Mouse (Mus musculus) ES-E14 (cell line): ENCODE measurements around the gene Nanos2.

Source experiments
- MAFK ChIP-seq: IDR thresholded peaks from 2 replicates; pipeline ENCODE4 v1.6.1; 2014; ENCODE audit warnings: mild to moderate bottlenecking, low read depth, low read length, inconsistent platforms; ENCODE audit not compliant: insufficient read depth
- ZC3H11A ChIP-seq: IDR thresholded peaks from 2 replicates; pipeline ENCODE4 v1.6.1; 2012; ENCODE audit warnings: low read depth, mild to moderate bottlenecking, inconsistent platforms, low read length, borderline replicate concordance

GRCm38 (mm10) chr7:19024581-19025255 lies 37.5 kb downstream of the Nanos2 start:
- no peak for TF ChIP-seq MAFK
- TF ChIP-seq ZC3H11A = no peak
